Comparison of ENCODE assay signal across 26 mouse cellular contexts in the genomic region with DNA sequence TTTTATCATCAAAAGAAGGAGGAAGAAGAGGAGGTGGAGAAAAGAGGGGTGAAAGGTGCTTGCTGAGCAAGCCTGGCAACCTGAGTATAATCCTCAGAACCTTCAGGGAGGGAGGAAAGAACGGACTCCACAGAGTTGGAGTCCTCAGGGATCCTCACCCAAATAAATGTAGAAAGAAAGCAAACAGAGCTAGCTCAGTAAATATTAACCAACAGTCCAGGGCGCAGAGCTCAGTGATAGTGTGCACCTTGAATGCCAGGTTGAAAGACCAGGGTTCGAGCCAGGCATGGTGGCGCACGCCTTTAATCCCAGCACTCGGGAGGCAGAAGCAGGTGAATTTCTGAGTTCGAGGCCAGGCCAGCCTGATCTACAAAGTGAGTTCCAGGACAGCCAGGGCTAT. TPM values are rescaled to one million over a fixed set of nuclear protein-coding genes. Genes with fewer than 3 reads are reported as not detected.
A peak's percentile ranks its signal among the peaks of the same experiment; 100 is the strongest.
DNase-seq lines count a peak whose midpoint lies in the region; ATAC-seq and TF ChIP-seq lines count a peak whose summit lies in the region.
"Had no signal": no experiment of that assay in that cellular context is flagged by ENCODE, and none has a peak within 500 bp of the region (broad histone marks: within the 10 kb centered on the region; RNA-seq: fewer than 3 reads in every experiment).

No protein-coding gene starts in this region.

- peaks cover 33% of the 10 kb centered on the region for H3K36me3 ChIP-seq in forebrain, embryonic 15.5 days
- peaks cover 31% of the 10 kb centered on the region for H3K36me3 ChIP-seq in forebrain, embryonic 12.5 days (replicated peaks)
- H3K36me3 ChIP-seq in intestine, embryonic 16.5 days (ENCODE audit: control insufficient read depth, insufficient read depth, low read length) = peaks cover 7% of the 10 kb centered on the region
- H3K36me3 ChIP-seq in intestine, postnatal 0 days (ENCODE audit: control insufficient read depth, insufficient read depth) = peaks cover 51% of the 10 kb centered on the region
- no peaks in the 10 kb centered on the region; the same call in 1 of the 2 replicates for H3K36me3 ChIP-seq in liver, embryonic 16.5 days (ENCODE audit: control insufficient read depth, insufficient read depth)
- H3K36me3 ChIP-seq in liver, embryonic 11.5 days (ENCODE audit: control insufficient read depth, insufficient read depth, low read length) = peaks cover 14% of the 10 kb centered on the region
- H3K36me3 ChIP-seq in small intestine, adult 2 months (ENCODE audit: control insufficient read depth, insufficient read depth, low read length) = peaks cover 44% of the 10 kb centered on the region

- 0 out of 2 replicates have a peak overlapping the region, but pooled peaks have one; percentile 6 for H3K9ac ChIP-seq in forebrain, embryonic 15.5 days (replicated peaks)
- no peak overlapping the region for H3K9ac ChIP-seq in forebrain, embryonic 12.5 days
- H3K9ac ChIP-seq in intestine, embryonic 16.5 days (ENCODE audit: low read depth, low read length) = no peak overlapping the region
- H3K9ac ChIP-seq in intestine, postnatal 0 days (ENCODE audit: low read depth, low read length) = no peak overlapping the region
- H3K9ac ChIP-seq in liver, embryonic 16.5 days (ENCODE audit: low read depth, low read length) = no peak overlapping the region
- no peak overlapping the region for H3K9ac ChIP-seq in liver, embryonic 11.5 days (ENCODE audit: low read depth, low read length)
- H3K9ac ChIP-seq: embryonic facial prominence, embryonic 12.5 days; embryonic facial prominence, embryonic 15.5 days; forebrain, embryonic 13.5 days; hindbrain, embryonic 14.5 days had no signal

- no peak overlapping the region for H3K4me3 ChIP-seq in forebrain, embryonic 15.5 days
- H3K4me3 ChIP-seq in forebrain, embryonic 12.5 days (replicated peaks) = no peak overlapping the region
- no peak overlapping the region for H3K4me3 ChIP-seq in intestine, embryonic 16.5 days (ENCODE audit: low read length)
- H3K4me3 ChIP-seq in intestine, postnatal 0 days (ENCODE audit: low read depth, low read length) = no peak overlapping the region
- no peak overlapping the region for H3K4me3 ChIP-seq in liver, embryonic 16.5 days (ENCODE audit: low read depth, low read length)
- no peak overlapping the region for H3K4me3 ChIP-seq in liver, embryonic 11.5 days (ENCODE audit: low read depth, low read length)
- no peak overlapping the region for H3K4me3 ChIP-seq in small intestine, adult 2 months (ENCODE audit: low read depth, low read length)
- H3K4me3 ChIP-seq: embryonic facial prominence, embryonic 12.5 days; embryonic facial prominence, embryonic 15.5 days; forebrain, embryonic 13.5 days had no signal

- 93% methylated on average over 7 of the region's 7 CpGs for WGBS in forebrain, embryonic 15.5 days
- WGBS in forebrain, embryonic 12.5 days = 94% methylated on average over 7 of the region's 7 CpGs
- 68% methylated on average over 7 of the region's 7 CpGs for WGBS in intestine, embryonic 16.5 days
- 53% methylated on average over 7 of the region's 7 CpGs for WGBS in intestine, postnatal 0 days
- WGBS in liver, embryonic 16.5 days (ENCODE audit: insufficient replicate concordance) = 80% methylated on average over 7 of the region's 7 CpGs
- 72% methylated on average over 7 of the region's 7 CpGs for WGBS in liver, embryonic 11.5 days
- WGBS in small intestine, adult 2 months = 42% methylated on average over 7 of the region's 7 CpGs

- peaks cover 6% of the 10 kb centered on the region; the same call in 1 of the 2 replicates for H3K4me1 ChIP-seq in forebrain, embryonic 15.5 days
- peaks cover 13% of the 10 kb centered on the region for H3K4me1 ChIP-seq in forebrain, embryonic 12.5 days
- H3K4me1 ChIP-seq in intestine, embryonic 16.5 days (ENCODE audit: control insufficient read depth, insufficient read depth, low read length) = peaks cover 24% of the 10 kb centered on the region
- H3K4me1 ChIP-seq in intestine, postnatal 0 days (replicated peaks; ENCODE audit: control insufficient read depth, insufficient read depth, low read length) = no peaks in the 10 kb centered on the region
- peaks cover 9% of the 10 kb centered on the region for H3K4me1 ChIP-seq in liver, embryonic 16.5 days (ENCODE audit: control insufficient read depth, low read depth, low read length)
- H3K4me1 ChIP-seq in liver, embryonic 11.5 days (replicated peaks; ENCODE audit: control insufficient read depth, insufficient read depth, low read length) = peaks cover 12% of the 10 kb centered on the region
- peaks cover 26% of the 10 kb centered on the region; the same call in 1 of the 2 replicates for H3K4me1 ChIP-seq in small intestine, adult 2 months (ENCODE audit: control insufficient read depth, insufficient read depth, insufficient read length, low read length)

- no peak for TF ChIP-seq CTCF in intestine, postnatal 0 days (IDR thresholded peaks at IDR 0.05; ENCODE audit: low read depth)
- no peak for TF ChIP-seq CTCF in small intestine, adult 2 months (IDR thresholded peaks at IDR 0.05; ENCODE audit: extremely low read depth, insufficient read length, insufficient replicate concordance, low read depth, low read length)

- no peak overlapping the region for H3K27ac ChIP-seq in forebrain, embryonic 15.5 days (replicated peaks)
- H3K27ac ChIP-seq in forebrain, embryonic 12.5 days = no peak overlapping the region
- H3K27ac ChIP-seq in intestine, embryonic 16.5 days (ENCODE audit: low read length) = 0 out of 2 replicates have a peak overlapping the region, but pooled peaks have one; percentile 7
- H3K27ac ChIP-seq in intestine, postnatal 0 days (ENCODE audit: low read depth, low read length) = no peak overlapping the region
- no peak overlapping the region for H3K27ac ChIP-seq in liver, embryonic 16.5 days (ENCODE audit: low read length)
- no peak overlapping the region for H3K27ac ChIP-seq in liver, embryonic 11.5 days (ENCODE audit: low read depth, low read length)
- H3K27ac ChIP-seq in small intestine, adult 2 months (ENCODE audit: insufficient read depth, low read depth, low read length) = peak overlapping the region; percentile 76; the same call in 1 of the 2 replicates
- H3K27ac ChIP-seq: hindbrain, embryonic 14.5 days had no signal

- TF ChIP-seq POLR2A in small intestine, adult 2 months (IDR thresholded peaks at IDR 0.05; ENCODE audit: low read depth, low read length) = no peak

- no peak for ATAC-seq in forebrain, embryonic 15.5 days (replicated peaks)
- no peak for ATAC-seq in forebrain, embryonic 12.5 days (ENCODE audit: low FRiP score)
- no peak for ATAC-seq in intestine, embryonic 16.5 days
- ATAC-seq in intestine, postnatal 0 days = no peak
- ATAC-seq in liver, embryonic 16.5 days (ENCODE audit: low read depth) = peak; percentile 45; the same call in 1 of the 2 replicates
- no peak for ATAC-seq in liver, embryonic 11.5 days (replicated peaks; ENCODE audit: low FRiP score)
- ATAC-seq: forebrain, embryonic 13.5 days; hindbrain, postnatal 0 days; inflammation-experienced regulatory T-cells, adult 6 months; Patski had no signal

- H3K4me2 ChIP-seq in forebrain, embryonic 15.5 days (replicated peaks) = no peak overlapping the region
- no peak overlapping the region for H3K4me2 ChIP-seq in forebrain, embryonic 12.5 days
- no peak overlapping the region for H3K4me2 ChIP-seq in intestine, embryonic 16.5 days (ENCODE audit: low read depth, low read length)
- no peak overlapping the region for H3K4me2 ChIP-seq in intestine, postnatal 0 days (replicated peaks; ENCODE audit: low read depth)
- no peak overlapping the region for H3K4me2 ChIP-seq in liver, embryonic 16.5 days (ENCODE audit: low read depth, low read length)
- no peak overlapping the region for H3K4me2 ChIP-seq in liver, embryonic 11.5 days
- H3K4me2 ChIP-seq: embryonic facial prominence, embryonic 12.5 days; embryonic facial prominence, embryonic 15.5 days; heart, embryonic 11.5 days; hindbrain, embryonic 14.5 days had no signal

- H3K27me3 ChIP-seq in forebrain, embryonic 15.5 days = no peaks in the 10 kb centered on the region
- no peaks in the 10 kb centered on the region for H3K27me3 ChIP-seq in forebrain, embryonic 12.5 days
- no peaks in the 10 kb centered on the region for H3K27me3 ChIP-seq in intestine, embryonic 16.5 days (replicated peaks; ENCODE audit: control insufficient read depth, insufficient read depth, low read length)
- H3K27me3 ChIP-seq in intestine, postnatal 0 days (replicated peaks; ENCODE audit: control insufficient read depth, insufficient read depth, low read length) = no peaks in the 10 kb centered on the region
- no peaks in the 10 kb centered on the region for H3K27me3 ChIP-seq in liver, embryonic 16.5 days (ENCODE audit: control insufficient read depth, insufficient read depth, low read depth, low read length)
- H3K27me3 ChIP-seq in liver, embryonic 11.5 days (replicated peaks; ENCODE audit: control insufficient read depth, insufficient read depth, low read length) = no peaks in the 10 kb centered on the region
- no peaks in the 10 kb centered on the region for H3K27me3 ChIP-seq in small intestine, adult 2 months (ENCODE audit: control insufficient read depth, insufficient read depth, low read length)
- H3K27me3 ChIP-seq: CH12.LX; embryonic facial prominence, embryonic 12.5 days; embryonic facial prominence, embryonic 15.5 days; forebrain, embryonic 13.5 days; Patski had no signal

- DNase-seq in liver, embryonic 11.5 days (ENCODE audit: low spot score) = no peak
- DNase-seq in ovary, adult 18-20 months (ENCODE audit: low spot score) = no peak
- DNase-seq: adrenal gland, postnatal 10 days; adrenal gland, postnatal 36 days; B cell, adult 2 months; cerebellum, adult 11 months; cerebellum, adult 2 months; cerebellum, adult 9-11 months; cerebellum, postnatal 25 days; gastrocnemius, postnatal 25 days had no signal

- H3K9me3 ChIP-seq in forebrain, embryonic 15.5 days = no peaks in the 10 kb centered on the region
- no peaks in the 10 kb centered on the region for H3K9me3 ChIP-seq in forebrain, embryonic 12.5 days
- no peaks in the 10 kb centered on the region for H3K9me3 ChIP-seq in intestine, embryonic 16.5 days (ENCODE audit: control insufficient read depth, low read length)
- no peaks in the 10 kb centered on the region for H3K9me3 ChIP-seq in intestine, postnatal 0 days (ENCODE audit: control insufficient read depth)
- H3K9me3 ChIP-seq in liver, embryonic 16.5 days (replicated peaks; ENCODE audit: control insufficient read depth, low read length) = no peaks in the 10 kb centered on the region
- H3K9me3 ChIP-seq in liver, embryonic 11.5 days (ENCODE audit: control insufficient read depth, low read length) = no peaks in the 10 kb centered on the region
- H3K9me3 ChIP-seq: embryonic facial prominence, embryonic 12.5 days; embryonic facial prominence, embryonic 15.5 days; forebrain, embryonic 13.5 days; G1E had no signal

RNA-seq across cellular contexts. Expression of a gene that starts 7.4 kb away (rescaled TPM):
- polyA plus RNA-seq in forebrain, embryonic 15.5 days (2015; fragmentation: Nextera tagmentation; extraction: Ambion mirVana) = 2.4 and 3.2 TPM in 2 replicates
- polyA plus RNA-seq in forebrain, embryonic 12.5 days (2016; fragmentation: Nextera tagmentation; extraction: Ambion mirVana) = 2.2 TPM in 2 replicates
- polyA plus RNA-seq in intestine, embryonic 16.5 days (2015; fragmentation: Nextera tagmentation; extraction: Ambion mirVana) = 29.7 and 31.1 TPM in 2 replicates
- 100 and 102 TPM in 2 replicates for polyA plus RNA-seq in intestine, postnatal 0 days (2015; fragmentation: Nextera tagmentation; extraction: Ambion mirVana)
- 22.4 and 26.5 TPM in 2 replicates for polyA plus RNA-seq in liver, embryonic 16.5 days (2015; fragmentation: Nextera tagmentation; extraction: Ambion mirVana)
- polyA plus RNA-seq in liver, embryonic 11.5 days (2014; fragmentation: Nextera tagmentation; extraction: Ambion mirVana) = 31.2 and 34.6 TPM in 2 replicates
- polyA plus RNA-seq in small intestine, adult 2 months (2012; rRNA removed) = 44.3 and 123 TPM in 2 replicates

RNA-seq across cellular contexts. Expression of a gene that starts 9.2 kb away (rescaled TPM):
- 121 and 142 TPM in 2 replicates for polyA plus RNA-seq in forebrain, embryonic 15.5 days (2015; fragmentation: Nextera tagmentation; extraction: Ambion mirVana)
- polyA plus RNA-seq in forebrain, embryonic 12.5 days (2016; fragmentation: Nextera tagmentation; extraction: Ambion mirVana) = 101 and 105 TPM in 2 replicates
- polyA plus RNA-seq in intestine, embryonic 16.5 days (2015; fragmentation: Nextera tagmentation; extraction: Ambion mirVana) = 21.0 and 22.1 TPM in 2 replicates
- 27.8 and 31.9 TPM in 2 replicates for polyA plus RNA-seq in intestine, postnatal 0 days (2015; fragmentation: Nextera tagmentation; extraction: Ambion mirVana)
- 1.4 and 1.7 TPM in 2 replicates for polyA plus RNA-seq in liver, embryonic 16.5 days (2015; fragmentation: Nextera tagmentation; extraction: Ambion mirVana)
- polyA plus RNA-seq in liver, embryonic 11.5 days (2014; fragmentation: Nextera tagmentation; extraction: Ambion mirVana) = 3.7 and 5.4 TPM in 2 replicates
- 18.5 and 28.1 TPM in 2 replicates for polyA plus RNA-seq in small intestine, adult 2 months (2012; rRNA removed)
- polyA plus RNA-seq: inflammation-experienced regulatory T-cells, adult 6 months had no signal

RNA-seq across cellular contexts. Expression of a gene that starts 10.4 kb away (rescaled TPM):
- 77.1 and 79.8 TPM in 2 replicates for polyA plus RNA-seq in forebrain, embryonic 15.5 days (2015; fragmentation: Nextera tagmentation; extraction: Ambion mirVana)
- 62.9 and 65.4 TPM in 2 replicates for polyA plus RNA-seq in forebrain, embryonic 12.5 days (2016; fragmentation: Nextera tagmentation; extraction: Ambion mirVana)
- 69.9 and 88.2 TPM in 2 replicates for polyA plus RNA-seq in intestine, embryonic 16.5 days (2015; fragmentation: Nextera tagmentation; extraction: Ambion mirVana)
- 94.5 and 95.6 TPM in 2 replicates for polyA plus RNA-seq in intestine, postnatal 0 days (2015; fragmentation: Nextera tagmentation; extraction: Ambion mirVana)
- polyA plus RNA-seq in liver, embryonic 16.5 days (2015; fragmentation: Nextera tagmentation; extraction: Ambion mirVana) = 10.2 and 12.3 TPM in 2 replicates
- 16.8 and 19.5 TPM in 2 replicates for polyA plus RNA-seq in liver, embryonic 11.5 days (2014; fragmentation: Nextera tagmentation; extraction: Ambion mirVana)
- polyA plus RNA-seq in small intestine, adult 2 months (2012; rRNA removed) = 92.5 and 272 TPM in 2 replicates

RNA-seq across cellular contexts. Expression of a gene that starts 13.5 kb away (rescaled TPM):
- 267 and 285 TPM in 2 replicates for polyA plus RNA-seq in forebrain, embryonic 15.5 days (2015; fragmentation: Nextera tagmentation; extraction: Ambion mirVana)
- polyA plus RNA-seq in forebrain, embryonic 12.5 days (2016; fragmentation: Nextera tagmentation; extraction: Ambion mirVana) = 354 and 378 TPM in 2 replicates
- polyA plus RNA-seq in intestine, embryonic 16.5 days (2015; fragmentation: Nextera tagmentation; extraction: Ambion mirVana) = 251 and 288 TPM in 2 replicates
- polyA plus RNA-seq in intestine, postnatal 0 days (2015; fragmentation: Nextera tagmentation; extraction: Ambion mirVana) = 240 and 241 TPM in 2 replicates
- 138 and 160 TPM in 2 replicates for polyA plus RNA-seq in liver, embryonic 16.5 days (2015; fragmentation: Nextera tagmentation; extraction: Ambion mirVana)
- polyA plus RNA-seq in liver, embryonic 11.5 days (2014; fragmentation: Nextera tagmentation; extraction: Ambion mirVana) = 553 and 579 TPM in 2 replicates
- 178 and 244 TPM in 2 replicates for polyA plus RNA-seq in small intestine, adult 2 months (2012; rRNA removed)

RNA-seq across cellular contexts. Expression of a gene that starts 30.5 kb away (rescaled TPM):
- polyA plus RNA-seq in forebrain, embryonic 15.5 days (2015; fragmentation: Nextera tagmentation; extraction: Ambion mirVana) = 1.0 and 1.7 TPM in 2 replicates
- 2.1 and 2.5 TPM in 2 replicates for polyA plus RNA-seq in forebrain, embryonic 12.5 days (2016; fragmentation: Nextera tagmentation; extraction: Ambion mirVana)
- 11.1 and 12.4 TPM in 2 replicates for polyA plus RNA-seq in intestine, embryonic 16.5 days (2015; fragmentation: Nextera tagmentation; extraction: Ambion mirVana)
- polyA plus RNA-seq in intestine, postnatal 0 days (2015; fragmentation: Nextera tagmentation; extraction: Ambion mirVana) = 7.0 and 7.8 TPM in 2 replicates
- 0.82 and 2.0 TPM in 2 replicates for polyA plus RNA-seq in liver, embryonic 16.5 days (2015; fragmentation: Nextera tagmentation; extraction: Ambion mirVana)
- polyA plus RNA-seq in liver, embryonic 11.5 days (2014; fragmentation: Nextera tagmentation; extraction: Ambion mirVana) = 3.2 and 5.0 TPM in 2 replicates
- 0.51 and 0.89 TPM in 2 replicates for polyA plus RNA-seq in small intestine, adult 2 months (2012; rRNA removed)

Comparison
In these comparisons a context has a peak if more than half of its experiments do, and no peak if none do; other contexts are left out.
1. H3K27ac ChIP-seq: peak in intestine, embryonic 16.5 days (single experiment) and small intestine, adult 2 months (single experiment); none in forebrain, embryonic 15.5 days (single experiment), forebrain, embryonic 12.5 days (single experiment), intestine, postnatal 0 days (single experiment), liver, embryonic 16.5 days (single experiment) and liver, embryonic 11.5 days (single experiment).